In the genomic region with DNA sequence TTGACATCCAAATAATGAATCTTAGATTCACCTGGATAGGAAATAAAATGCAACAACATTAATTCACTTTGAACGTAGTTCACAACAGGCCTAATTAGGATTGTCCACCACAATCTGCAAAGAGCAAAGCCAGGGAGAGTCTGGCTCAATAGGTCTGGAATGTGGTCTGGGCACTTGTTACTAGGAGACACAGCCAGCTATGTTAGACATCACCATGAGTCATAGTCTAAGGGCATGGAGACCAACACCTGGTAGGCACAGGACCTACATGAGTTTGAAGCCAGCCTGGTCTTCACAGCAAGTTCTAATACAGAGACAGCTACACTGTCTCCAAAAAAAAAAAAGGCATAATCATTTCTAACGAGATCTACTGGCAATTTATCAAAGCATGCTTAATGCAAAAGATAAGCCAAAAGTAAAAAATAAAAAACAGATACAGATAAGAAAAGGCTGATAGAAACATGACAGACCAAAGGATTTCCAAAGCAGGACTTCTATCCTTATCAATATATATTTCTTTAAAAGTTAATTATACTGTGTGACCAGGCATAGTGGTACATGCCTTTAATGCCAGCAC, we compare ENCODE assay signal across 18 mouse cellular contexts.
DNase-seq lines count a peak whose midpoint lies in the region; ATAC-seq and TF ChIP-seq lines count a peak whose summit lies in the region.
"Had no signal": no experiment of that assay in that cellular context is flagged by ENCODE, and none has a peak within 500 bp of the region (broad histone marks: within the 10 kb centered on the region; RNA-seq: fewer than 3 reads in every experiment).

No protein-coding gene starts in this region.

- no peak overlapping the region for H3K9ac ChIP-seq in heart, embryonic 11.5 days (ENCODE audit: low read depth, low read length)
- H3K9ac ChIP-seq in hindbrain, embryonic 11.5 days (ENCODE audit: low read depth, low read length), result no peak overlapping the region
- H3K9ac ChIP-seq: embryonic facial prominence, embryonic 12.5 days; heart, embryonic 15.5 days; hindbrain, embryonic 15.5 days; kidney, embryonic 15.5 days; liver, embryonic 12.5 days; neural tube, embryonic 12.5 days had no signal

- no peak for DNase-seq in heart, postnatal 36 days
- DNase-seq in 3T3-L1 (ENCODE audit: low read depth, low spot score), result peak; percentile 76
- DNase-seq in Patski (ENCODE audit: low read depth, low spot score), result peak; percentile 53
- peak; percentile 16 for DNase-seq in lung, postnatal 10 days
- no peak for DNase-seq in thymus, postnatal 10 days (ENCODE audit: low spot score in 2 of 2)
- DNase-seq in hindbrain, embryonic 11.5 days (ENCODE audit: low spot score), result no peak
- DNase-seq in thymus, postnatal 0 days (ENCODE audit: low spot score), result no peak
- DNase-seq: cerebellum, postnatal 25 days; midbrain, embryonic 14.5 days; right cerebral cortex, postnatal 4 days had no signal

- CTCF ChIA-PET in Patski (lab: Charles Lee), result interaction anchor here (1.3 to 1.6 kb wide), 3 partner anchors 16 to 166 kb away, joined by 3 to 6 read pairs (median 4); no protein-coding TSS in a partner anchor

- H3K4me3 ChIP-seq in heart, embryonic 11.5 days (ENCODE audit: low read depth, low read length), result no peak overlapping the region
- H3K4me3 ChIP-seq in hindbrain, embryonic 11.5 days (ENCODE audit: low read depth, low read length), result no peak overlapping the region
- H3K4me3 ChIP-seq: embryonic facial prominence, embryonic 12.5 days; heart, embryonic 15.5 days; hindbrain, embryonic 15.5 days; kidney, embryonic 15.5 days; limb, embryonic 10.5 days; liver, embryonic 12.5 days; neural tube, embryonic 12.5 days had no signal

- H3K4me2 ChIP-seq in heart, embryonic 11.5 days, result no peak overlapping the region
- H3K4me2 ChIP-seq in hindbrain, embryonic 11.5 days (replicated peaks; ENCODE audit: low read depth, low read length), result no peak overlapping the region
- H3K4me2 ChIP-seq: embryonic facial prominence, embryonic 12.5 days; heart, embryonic 15.5 days; hindbrain, embryonic 15.5 days; kidney, embryonic 15.5 days; liver, embryonic 12.5 days; neural tube, embryonic 12.5 days had no signal

- H3K4me1 ChIP-seq in heart, embryonic 11.5 days (ENCODE audit: control insufficient read depth, insufficient read depth, low read length), result 0 out of 2 replicates have a peak, but pooled peaks cover 6% of the 10 kb centered on the region
- 0 out of 2 replicates have a peak, but pooled peaks cover 3% of the 10 kb centered on the region for H3K4me1 ChIP-seq in hindbrain, embryonic 11.5 days (replicated peaks; ENCODE audit: control insufficient read depth, insufficient read depth, low read length)

- WGBS in heart, embryonic 11.5 days (ENCODE audit: insufficient replicate concordance), result 61% methylated on average over 2 of the region's 2 CpGs
- 81% methylated on average over 2 of the region's 2 CpGs for WGBS in hindbrain, embryonic 11.5 days

- intact Hi-C loops in heart, postnatal 36 days (cut with DNase I), result no loop called here

- no peaks in the 10 kb centered on the region for H3K36me3 ChIP-seq in heart, embryonic 11.5 days (ENCODE audit: control insufficient read depth, insufficient read depth, low read length)
- no peaks in the 10 kb centered on the region for H3K36me3 ChIP-seq in hindbrain, embryonic 11.5 days (ENCODE audit: control insufficient read depth, insufficient read depth, low read length)
- H3K36me3 ChIP-seq: embryonic facial prominence, embryonic 12.5 days; heart, embryonic 15.5 days; hindbrain, embryonic 15.5 days; kidney, embryonic 15.5 days; limb, embryonic 10.5 days; liver, embryonic 12.5 days; neural tube, embryonic 12.5 days had no signal

- no peaks in the 10 kb centered on the region for H3K27me3 ChIP-seq in heart, embryonic 11.5 days (ENCODE audit: control insufficient read depth, insufficient read depth, low read length)
- H3K27me3 ChIP-seq in Patski, result no peaks in the 10 kb centered on the region
- H3K27me3 ChIP-seq in hindbrain, embryonic 11.5 days (ENCODE audit: control insufficient read depth, insufficient read depth, low read length), result no peaks in the 10 kb centered on the region
- H3K27me3 ChIP-seq: embryonic facial prominence, embryonic 12.5 days; heart, embryonic 15.5 days; hindbrain, embryonic 15.5 days; kidney, embryonic 15.5 days; liver, embryonic 12.5 days; neural tube, embryonic 12.5 days had no signal

- ATAC-seq in heart, embryonic 11.5 days (replicated peaks; ENCODE audit: insufficient number of reproducible peaks, low FRiP score, low TSS enrichment), result peak; percentile 39; the same call in 1 of the 2 replicates
- peak; percentile 96 for ATAC-seq in Patski
- ATAC-seq in hindbrain, embryonic 11.5 days (ENCODE audit: low FRiP score), result no peak
- ATAC-seq: liver, embryonic 12.5 days had no signal

- POLR2A ChIA-PET in Patski (lab: Charles Lee), result no interaction called here

- no peak for TF ChIP-seq CTCF in Patski (IDR thresholded peaks at IDR 0.05)

- no peaks in the 10 kb centered on the region for H3K9me3 ChIP-seq in heart, embryonic 11.5 days (replicated peaks; ENCODE audit: control insufficient read depth, low read length)
- no peaks in the 10 kb centered on the region for H3K9me3 ChIP-seq in hindbrain, embryonic 11.5 days (ENCODE audit: control insufficient read depth, low read length)
- H3K9me3 ChIP-seq: embryonic facial prominence, embryonic 12.5 days; heart, embryonic 15.5 days; hindbrain, embryonic 15.5 days; kidney, embryonic 15.5 days; limb, embryonic 10.5 days; liver, embryonic 12.5 days; neural tube, embryonic 12.5 days had no signal

- no peak overlapping the region for H3K27ac ChIP-seq in heart, embryonic 11.5 days (ENCODE audit: low read depth, low read length)
- no peak overlapping the region for H3K27ac ChIP-seq in hindbrain, embryonic 11.5 days (ENCODE audit: low read depth, low read length)
- H3K27ac ChIP-seq: embryonic facial prominence, embryonic 12.5 days; heart, embryonic 15.5 days; hindbrain, embryonic 15.5 days; kidney, embryonic 15.5 days; limb, embryonic 10.5 days; liver, embryonic 12.5 days; neural tube, embryonic 12.5 days had no signal

- in situ Hi-C loops in Patski (cut with MboI; ENCODE audit: low pct_unique_long_range_greater_than_20kb), result no loop called here

Comparison
In these comparisons a context has a peak if more than half of its experiments do, and no peak if none do; other contexts are left out.
1. DNase-seq: peak in 3T3-L1 (single experiment), Patski (single experiment) and lung, postnatal 10 days (single experiment); none in heart, postnatal 36 days (0 of 2), thymus, postnatal 10 days (0 of 2), hindbrain, embryonic 11.5 days (single experiment) and thymus, postnatal 0 days (single experiment).